Mouse (Mus musculus) MEL (cell line): ENCODE measurements around the gene Rell1. TPM values are rescaled to one million over a fixed set of nuclear protein-coding genes. Genes with fewer than 3 reads are reported as not detected.

Experiments
- DNase-seq: peaks from one replicate; pipeline ENCODE4 v3.0.0; 2011; ENCODE audit warnings: low read depth, low spot score
- H3K27ac ChIP-seq: 2 replicates; pipeline ENCODE4 v1.5.1; 2012; ENCODE audit warnings: low read depth, mild to moderate bottlenecking, control low read depth, low read length, moderate library complexity; ENCODE audit not compliant: control insufficient read depth
- H3K27me3 ChIP-seq, 2 experiments: fragments of 150-350 bp in 1 of 2; sonication (generic) in 1 of 2; 2 replicates each; pipeline ENCODE4 v1.6.1; 2012; ENCODE audit warnings: low read length in 2 of 2, mild to moderate bottlenecking in 2 of 2, improper control_type of control experiment in 1 of 2, moderate library complexity in 1 of 2; ENCODE audit not compliant: insufficient read depth in 2 of 2, control insufficient read depth in 1 of 2
- H3K36me3 ChIP-seq, 2 experiments: 2 replicates each; pipeline ENCODE4 v1.6.1; 2012 to 2014; ENCODE audit warnings: low read length in 2 of 2, improper control_type of control experiment in 1 of 2, inconsistent platforms in 1 of 2, mild to moderate bottlenecking in 1 of 2; ENCODE audit not compliant: insufficient read depth in 2 of 2, control insufficient read depth in 1 of 2
- H3K4me1 ChIP-seq, 2 experiments: fragments of 150-350 bp in 1 of 2; sonication (generic) in 1 of 2; 2 replicates each; pipeline ENCODE4 v1.6.1; 2012; ENCODE audit warnings: low read length in 2 of 2, improper control_type of control experiment in 1 of 2, mild to moderate bottlenecking in 1 of 2; ENCODE audit not compliant: insufficient read depth in 2 of 2, control insufficient read depth in 1 of 2
- H3K4me3 ChIP-seq, 2 experiments: fragments of 150-350 bp in 1 of 2; sonication (generic) in 1 of 2; 2 replicates each; pipeline ENCODE4 v1.5.1; 2012; ENCODE audit warnings: low read depth in 2 of 2, low read length in 2 of 2, mild to moderate bottlenecking in 2 of 2, moderate library complexity in 2 of 2, control low read depth in 1 of 2, improper control_type of control experiment in 1 of 2; ENCODE audit not compliant: control insufficient read depth in 1 of 2, insufficient read depth in 1 of 2
- H3K79me2 ChIP-seq: 2 replicates; pipeline ENCODE4 v1.6.1; 2012; ENCODE audit warnings: mild to moderate bottlenecking, low read length, moderate library complexity; ENCODE audit not compliant: control insufficient read depth, poor library complexity, insufficient read depth
- H3K9ac ChIP-seq: 2 replicates; pipeline ENCODE4 v1.6.1; 2012; ENCODE audit warnings: low read depth, mild to moderate bottlenecking, control low read depth, low read length, moderate library complexity; ENCODE audit not compliant: control insufficient read depth, poor library complexity, severe bottlenecking
- H3K9me3 ChIP-seq: fragments of 150-350 bp; sonication (generic); replicated peaks from 2 replicates; pipeline ENCODE4 v1.6.1; 2012; ENCODE audit warnings: mild to moderate bottlenecking, low read length, improper control_type of control experiment, moderate library complexity; ENCODE audit not compliant: insufficient read depth
- BHLHE40 ChIP-seq: IDR thresholded peaks from 2 replicates; pipeline ENCODE4 v1.6.1; 2012; ENCODE audit warnings: low read depth, mild to moderate bottlenecking, inconsistent platforms, low read length, improper control_type of control experiment, borderline replicate concordance
- CHD1 ChIP-seq: IDR thresholded peaks from 2 replicates; pipeline ENCODE4 v1.6.1; 2012; ENCODE audit warnings: low read depth, mild to moderate bottlenecking, inconsistent platforms, low read length, improper control_type of control experiment
- E2F4 ChIP-seq: IDR thresholded peaks from 2 replicates; pipeline ENCODE4 v1.6.1; 2011; ENCODE audit warnings: low read depth, low read length, improper control_type of control experiment, borderline replicate concordance
- ELF1 ChIP-seq: IDR thresholded peaks from 2 replicates; pipeline ENCODE4 v1.6.1; 2014; ENCODE audit warnings: low read depth, mild to moderate bottlenecking, inconsistent platforms, low read length, improper control_type of control experiment, moderate library complexity
- HCFC1 ChIP-seq: IDR thresholded peaks from 2 replicates; pipeline ENCODE4 v1.6.1; 2012; ENCODE audit warnings: low read depth, mild to moderate bottlenecking, inconsistent platforms, low read length, improper control_type of control experiment, moderate library complexity
- JUND ChIP-seq: IDR thresholded peaks from 2 replicates; pipeline ENCODE4 v1.6.1; 2011; ENCODE audit warnings: low read depth, mild to moderate bottlenecking, improper control_type of control experiment, low read length
- KAT2A ChIP-seq: conservative IDR thresholded peaks from 2 replicates; pipeline ENCODE4 v1.6.1; 2012; ENCODE audit warnings: low read depth, low read length, improper control_type of control experiment, inconsistent platforms
- MAFK ChIP-seq: IDR thresholded peaks from 2 replicates; pipeline ENCODE4 v1.6.1; 2011; ENCODE audit warnings: low read depth, mild to moderate bottlenecking, low read length, improper control_type of control experiment, borderline replicate concordance
- MAX ChIP-seq: IDR thresholded peaks from 2 replicates; pipeline ENCODE4 v1.6.1; 2011; ENCODE audit warnings: low read length, improper control_type of control experiment
- MAZ ChIP-seq: IDR thresholded peaks from 2 replicates; pipeline ENCODE4 v1.6.1; 2012; ENCODE audit warnings: low read depth, mild to moderate bottlenecking, inconsistent platforms, low read length, improper control_type of control experiment
- MYC ChIP-seq: IDR thresholded peaks from 2 replicates; pipeline ENCODE4 v1.6.1; 2011; ENCODE audit warnings: low read depth, mild to moderate bottlenecking, low read length, improper control_type of control experiment, moderate library complexity
- NELFE ChIP-seq: IDR thresholded peaks from 2 replicates; pipeline ENCODE4 v1.6.1; 2011; ENCODE audit warnings: low read depth, low read length, improper control_type of control experiment
- NRF1 ChIP-seq: IDR thresholded peaks from 2 replicates; pipeline ENCODE4 v1.6.1; 2014; ENCODE audit warnings: low read depth, mild to moderate bottlenecking, inconsistent platforms, low read length, improper control_type of control experiment, moderate library complexity; ENCODE audit not compliant: poor library complexity, insufficient read depth, severe bottlenecking
- POLR2A ChIP-seq, 2 experiments: IDR thresholded peaks; 2 replicates each; pipeline ENCODE4 v1.6.1; 2011 to 2012; ENCODE audit warnings: low read length in 2 of 2, mild to moderate bottlenecking in 2 of 2, control low read depth in 1 of 2, improper control_type of control experiment in 1 of 2, low read depth in 1 of 2, moderate library complexity in 1 of 2; ENCODE audit not compliant: control insufficient read depth in 1 of 2, insufficient read depth in 1 of 2, poor library complexity in 1 of 2
- POLR2AphosphoS5 ChIP-seq: IDR thresholded peaks from 2 replicates; pipeline ENCODE4 v1.6.1; 2012; ENCODE audit warnings: low read depth, borderline replicate concordance, mild to moderate bottlenecking, inconsistent platforms, low read length, moderate library complexity, mixed read lengths
- RAD21 ChIP-seq: IDR thresholded peaks from 2 replicates; pipeline ENCODE4 v1.6.1; 2011; ENCODE audit warnings: mild to moderate bottlenecking, low read depth, low read length, improper control_type of control experiment
- RCOR1 ChIP-seq: IDR thresholded peaks from 2 replicates; pipeline ENCODE4 v1.6.1; 2012; ENCODE audit warnings: low read depth, mild to moderate bottlenecking, inconsistent platforms, low read length, improper control_type of control experiment
- SMC3 ChIP-seq: IDR thresholded peaks from 2 replicates; pipeline ENCODE4 v1.6.1; 2011; ENCODE audit warnings: low read depth, low read length, improper control_type of control experiment
- TAL1 ChIP-seq: IDR thresholded peaks from 2 replicates; pipeline ENCODE4 v1.6.1; 2012; ENCODE audit warnings: mild to moderate bottlenecking, inconsistent platforms, low read length, moderate library complexity, mixed read lengths
- TBP ChIP-seq: IDR thresholded peaks from 2 replicates; pipeline ENCODE4 v1.8.0; 2011; ENCODE audit warnings: low read depth, low read length, improper control_type of control experiment
- TCF12 ChIP-seq: IDR thresholded peaks from 2 replicates; pipeline ENCODE4 v1.6.1; 2014; ENCODE audit warnings: low read depth, mild to moderate bottlenecking, inconsistent platforms, low read length, improper control_type of control experiment, moderate library complexity
- USF2 ChIP-seq, 2 experiments: IDR thresholded peaks; 2 replicates each; pipeline ENCODE4 v1.6.1; 2011 to 2012; ENCODE audit warnings: improper control_type of control experiment in 2 of 2, low read length in 2 of 2, borderline replicate concordance in 1 of 2, inconsistent platforms in 1 of 2, low read depth in 1 of 2, mild to moderate bottlenecking in 1 of 2; ENCODE audit not compliant: insufficient read depth in 1 of 2
- ZC3H11A ChIP-seq: IDR thresholded peaks from 2 replicates; pipeline ENCODE4 v1.6.1; 2012; ENCODE audit warnings: low read depth, mild to moderate bottlenecking, inconsistent platforms, low read length, improper control_type of control experiment
- ZMIZ1 ChIP-seq: IDR thresholded peaks from 2 replicates; pipeline ENCODE4 v1.6.1; 2012; ENCODE audit warnings: low read depth, mild to moderate bottlenecking, inconsistent platforms, low read length, improper control_type of control experiment, moderate library complexity
- ZNF384 ChIP-seq: IDR thresholded peaks from 2 replicates; pipeline ENCODE4 v1.6.1; 2012; ENCODE audit warnings: low read depth, mild to moderate bottlenecking, inconsistent platforms, low read length, improper control_type of control experiment
- polyA plus RNA-seq, 2 experiments: library from polyadenylated mRNA; stranded (reverse) in 1 of 2; unstranded in 1 of 2; fragments of >175 nt in 1 of 2; fragments of >200 nt in 1 of 2; gene quantifications; 2 replicates each; pipeline versions ENCODE4 v1.2.1 to v1.2.4; 2012; ENCODE audit warnings: low replicate concordance in 2 of 2, low read depth in 1 of 2; ENCODE audit not compliant: insufficient read length in 2 of 2, insufficient read depth in 1 of 2, missing spikeins in 1 of 2
- total RNA-seq: library from RNA; depleted of rRNA; stranded (reverse); fragments of 300-350 nt; gene quantifications from 2 replicates; pipeline ENCODE4 v1.2.3, GENCODE M21; 2012

Gene Rell1
- total and polyA plus RNA-seq, 3 experiments: 2.2 to 5.2 TPM; not detected in 1

- no peak for DNase-seq
Observed at GRCm38 (mm10) chr5:63874880-63875279, 93.8 kb downstream of the Rell1 start.

GRCm38 (mm10) chr5:63872176-63872932 lies 96.3 kb downstream of the Rell1 start:
- H3K4me3 ChIP-seq: no peak overlapping the region
- H3K36me3 ChIP-seq: no peaks in the 10 kb centered on the region
- DNase-seq: no peak
- H3K27me3 ChIP-seq: no peaks in the 10 kb centered on the region
- no peaks in the 10 kb centered on the region for H3K9me3 ChIP-seq
- H3K4me1 ChIP-seq: no peaks in the 10 kb centered on the region
- no peak overlapping the region for H3K27ac ChIP-seq
- H3K79me2 ChIP-seq: no peaks in the 10 kb centered on the region
- TF ChIP-seq ELF1 (no peak), POLR2AphosphoS5 (no peak), MAX (no peak), ZC3H11A (no peak), RCOR1 (no peak), CHD1 (no peak), MAFK (no peak), KAT2A (no peak), ZMIZ1 (no peak), TBP (no peak), JUND (no peak), MAZ (no peak), HCFC1 (no peak), NRF1 (no peak)
- H3K9ac ChIP-seq: no peak overlapping the region

More at GRCm38 (mm10) chr5:63874880-63875279, 93.8 kb downstream of the Rell1 start:
- H3K4me1 ChIP-seq: no peaks in the 10 kb centered on the region
- no peak overlapping the region for H3K27ac ChIP-seq
- TF ChIP-seq ZNF384 (no peak), RAD21 (no peak), SMC3 (no peak), NELFE (no peak), HCFC1 (no peak), MAX (no peak), BHLHE40 (no peak), POLR2AphosphoS5 (no peak), MAZ (no peak), NRF1 (no peak), TAL1 (no peak), MAFK (no peak), E2F4 (no peak), TCF12 (no peak), USF2 (IDR thresholded peaks at IDR 0.05; ENCODE audit: borderline replicate concordance in 1 of 2, insufficient read depth in 1 of 2, low read depth in 1 of 2, low read length in 2 of 2) (no peak), POLR2A (IDR thresholded peaks at IDR 0.05; ENCODE audit: control insufficient read depth in 1 of 2, insufficient read depth in 1 of 2, low read depth in 1 of 2, low read length in 2 of 2, poor library complexity in 1 of 2) (no peak), ELF1 (no peak), CHD1 (no peak), MYC (no peak)
- H3K4me3 ChIP-seq: no peak overlapping the region
- no peaks in the 10 kb centered on the region for H3K9me3 ChIP-seq
- no peak overlapping the region for H3K9ac ChIP-seq
- H3K79me2 ChIP-seq: no peaks in the 10 kb centered on the region
- no peaks in the 10 kb centered on the region for H3K27me3 ChIP-seq
- H3K36me3 ChIP-seq: no peaks in the 10 kb centered on the region
